Mouse (Mus musculus): ENCODE measurements around the gene Nmral1. TPM values are rescaled to one million over a fixed set of nuclear protein-coding genes. Genes with fewer than 3 reads are reported as not detected.

Nmral1 gene
- total and polyA plus RNA-seq, 3 experiments, result 54.6 to 60.4 TPM; not detected in 1

GRCm38 (mm10) chr16:4663806-4664205, 55.4 kb downstream of the Nmral1 start:
- H3K4me1 ChIP-seq (ENCODE audit: control insufficient read depth in 1 of 2, insufficient read depth in 2 of 2, low read length in 2 of 2), result no peaks in the 10 kb centered on the region
- peaks cover 0 to 6% of the 10 kb centered on the region in 2 experiments; a peak in 2 of 4 replicates for H3K36me3 ChIP-seq (ENCODE audit: control insufficient read depth in 1 of 2, insufficient read depth in 2 of 2, low read length in 2 of 2)
- no peak overlapping the region for H3K27ac ChIP-seq (ENCODE audit: control insufficient read depth, low read depth, low read length)
- TF ChIP-seq JUND (IDR thresholded peaks at IDR 0.05; ENCODE audit: low read depth, low read length) (no peak), MAZ (IDR thresholded peaks at IDR 0.05; ENCODE audit: low read depth, low read length) (no peak), BHLHE40 (IDR thresholded peaks at IDR 0.05; ENCODE audit: borderline replicate concordance, low read depth, low read length) (no peak), EP300 (IDR thresholded peaks at IDR 0.05; ENCODE audit: low read depth in 1 of 2, low read length in 2 of 2) (no peak), MEF2A (IDR thresholded peaks at IDR 0.05; ENCODE audit: extremely low read depth, insufficient replicate concordance, low read depth, low read length, poor library complexity, severe bottlenecking) (no peak), ZNF384 (IDR thresholded peaks at IDR 0.05; ENCODE audit: low read depth, low read length) (no peak), MAFK (IDR thresholded peaks at IDR 0.05; ENCODE audit: borderline replicate concordance, low read depth, low read length) (no peak), RAD21 (IDR thresholded peaks at IDR 0.05; ENCODE audit: low read depth, low read length) (no peak), GATA1 (IDR thresholded peaks at IDR 0.05; ENCODE audit: low read depth, low read length) (no peak), TCF12 (IDR thresholded peaks at IDR 0.05; ENCODE audit: low read depth, low read length) (no peak), POLR2AphosphoS5 (IDR thresholded peaks at IDR 0.05; ENCODE audit: borderline replicate concordance, low read depth, low read length) (no peak), ELF1 (IDR thresholded peaks at IDR 0.05; ENCODE audit: low read depth, low read length) (no peak), ZMIZ1 (IDR thresholded peaks at IDR 0.05; ENCODE audit: low read depth, low read length) (no peak), MYC (IDR thresholded peaks at IDR 0.05; ENCODE audit: low read depth, low read length) (no peak)
- H3K79me2 ChIP-seq (ENCODE audit: control insufficient read depth, insufficient read depth, low read length, poor library complexity), result no peaks in the 10 kb centered on the region
- no peaks in the 10 kb centered on the region for H3K27me3 ChIP-seq (ENCODE audit: control insufficient read depth in 1 of 2, insufficient read depth in 2 of 2, low read length in 2 of 2)
- no peaks in the 10 kb centered on the region for H3K9me3 ChIP-seq (replicated peaks; ENCODE audit: insufficient read depth, low read length)
- no peak overlapping the region for H3K9ac ChIP-seq (ENCODE audit: control insufficient read depth, low read depth, low read length, poor library complexity, severe bottlenecking)
- no peak overlapping the region for H3K4me3 ChIP-seq (ENCODE audit: control insufficient read depth in 1 of 2, insufficient read depth in 1 of 2, low read depth in 2 of 2, low read length in 2 of 2)
- DNase-seq (ENCODE audit: low read depth, low spot score), result no peak

GRCm38 (mm10) chr16:4661605-4662004, 57.6 kb downstream of the Nmral1 start:
- Histone ChIP-seq H3K27ac (ENCODE audit: control insufficient read depth, low read depth, low read length) (no peak overlapping the region), H3K9me3 (replicated peaks; ENCODE audit: insufficient read depth, low read length) (no peaks in the 10 kb centered on the region), H3K36me3 (ENCODE audit: control insufficient read depth in 1 of 2, insufficient read depth in 2 of 2, low read length in 2 of 2) (peaks cover 0 to 4% of the 10 kb centered on the region in 2 experiments; a peak in 2 of 4 replicates), H3K79me2 (ENCODE audit: control insufficient read depth, insufficient read depth, low read length, poor library complexity) (no peaks in the 10 kb centered on the region), H3K4me3 (ENCODE audit: control insufficient read depth in 1 of 2, insufficient read depth in 1 of 2, low read depth in 2 of 2, low read length in 2 of 2) (no peak overlapping the region), H3K9ac (ENCODE audit: control insufficient read depth, low read depth, low read length, poor library complexity, severe bottlenecking) (no peak overlapping the region), H3K4me1 (ENCODE audit: control insufficient read depth in 1 of 2, insufficient read depth in 2 of 2, low read length in 2 of 2) (no peaks in the 10 kb centered on the region), H3K27me3 (ENCODE audit: control insufficient read depth in 1 of 2, insufficient read depth in 2 of 2, low read length in 2 of 2) (no peaks in the 10 kb centered on the region)
- no peak for DNase-seq (ENCODE audit: low read depth, low spot score)
- TF ChIP-seq TCF12 (IDR thresholded peaks at IDR 0.05; ENCODE audit: low read depth, low read length) (no peak), CHD2 (IDR thresholded peaks at IDR 0.05; ENCODE audit: low read length) (no peak), ELF1 (IDR thresholded peaks at IDR 0.05; ENCODE audit: low read depth, low read length) (no peak), MEF2A (IDR thresholded peaks at IDR 0.05; ENCODE audit: extremely low read depth, insufficient replicate concordance, low read depth, low read length, poor library complexity, severe bottlenecking) (no peak), ZC3H11A (IDR thresholded peaks at IDR 0.05; ENCODE audit: low read depth, low read length) (no peak), ZKSCAN1 (IDR thresholded peaks at IDR 0.05; ENCODE audit: low read depth, low read length) (no peak), MYC (IDR thresholded peaks at IDR 0.05; ENCODE audit: low read depth, low read length) (no peak), SIN3A (IDR thresholded peaks at IDR 0.05; ENCODE audit: low read length) (no peak), POLR2AphosphoS5 (IDR thresholded peaks at IDR 0.05; ENCODE audit: borderline replicate concordance, low read depth, low read length) (no peak), TAL1 (IDR thresholded peaks at IDR 0.05; ENCODE audit: low read length) (no peak), SMC3 (IDR thresholded peaks at IDR 0.05; ENCODE audit: low read depth, low read length) (no peak), MAX (IDR thresholded peaks at IDR 0.05; ENCODE audit: low read length) (no peak)

Other genes with a start within 250 kb of the Nmral1 start
- 14.6 and 18.8 TPM in 2 replicates for gene Srl, start 177.5 kb downstream of the Nmral1 start, total RNA-seq (2012; rRNA removed)
- gene Srl, start 177.5 kb downstream of the Nmral1 start, polyA plus RNA-seq (2012; ENCODE audit: insufficient read depth in 1 of 2, insufficient read length in 2 of 2, low read depth in 1 of 2, low replicate concordance in 2 of 2, missing spikeins in 1 of 2), result 10 to 100 TPM in 1 of 2 experiments, not detected in 1; 15.3 TPM
- gene Tfap4, start 159.5 kb downstream of the Nmral1 start, total RNA-seq (2012; rRNA removed), result 26.2 and 26.3 TPM in 2 replicates
- gene Tfap4, start 159.5 kb downstream of the Nmral1 start, polyA plus RNA-seq (2012; ENCODE audit: insufficient read depth in 1 of 2, insufficient read length in 2 of 2, low read depth in 1 of 2, low replicate concordance in 2 of 2, missing spikeins in 1 of 2), result 100 to 1,000 TPM in 1 of 2 experiments, 10 to 100 TPM in 1; 40.3 to 217 TPM
- gene Glis2, start 124.6 kb downstream of the Nmral1 start, total RNA-seq (2012; rRNA removed), result 0.42 and 0.62 TPM in 2 replicates
- gene Glis2, start 124.6 kb downstream of the Nmral1 start, polyA plus RNA-seq (2012; ENCODE audit: insufficient read depth in 1 of 2, insufficient read length in 2 of 2, low read depth in 1 of 2, low replicate concordance in 2 of 2, missing spikeins in 1 of 2), result 1 to 10 TPM in 1 of 2 experiments, not detected in 1; 5.0 TPM
- gene Pam16, start 94.4 kb downstream of the Nmral1 start, total RNA-seq (2012; rRNA removed), result 115 and 121 TPM in 2 replicates
- 10 to 100 TPM in 1 of 2 experiments, not detected in 1; 13.6 TPM for gene Pam16, start 94.4 kb downstream of the Nmral1 start, polyA plus RNA-seq (2012; ENCODE audit: insufficient read depth in 1 of 2, insufficient read length in 2 of 2, low read depth in 1 of 2, low replicate concordance in 2 of 2, missing spikeins in 1 of 2)
- gene Vasn, start 79.4 kb downstream of the Nmral1 start, total RNA-seq (2012; rRNA removed), result 0.16 and 0.19 TPM in 2 replicates
- gene Vasn, start 79.4 kb downstream of the Nmral1 start, polyA plus RNA-seq (2012; ENCODE audit: insufficient read depth in 1 of 2, insufficient read length in 2 of 2, low read depth in 1 of 2, low replicate concordance in 2 of 2, missing spikeins in 1 of 2), result 1 to 10 TPM in 1 of 2 experiments, not detected in 1; 3.1 TPM
- gene Dnaja3, start 79.4 kb downstream of the Nmral1 start, total RNA-seq (2012; rRNA removed), result 90.7 and 94.3 TPM in 2 replicates
- 10 to 100 TPM in 1 of 2 experiments, not detected in 1; 91.8 TPM for gene Dnaja3, start 79.4 kb downstream of the Nmral1 start, polyA plus RNA-seq (2012; ENCODE audit: insufficient read depth in 1 of 2, insufficient read length in 2 of 2, low read depth in 1 of 2, low replicate concordance in 2 of 2, missing spikeins in 1 of 2)
- 9.8 and 11.5 TPM in 2 replicates for gene Coro7, start 39.6 kb downstream of the Nmral1 start, total RNA-seq (2012; rRNA removed)
- 10 to 100 TPM in 1 of 2 experiments, not detected in 1; 38.3 TPM for gene Coro7, start 39.6 kb downstream of the Nmral1 start, polyA plus RNA-seq (2012; ENCODE audit: insufficient read depth in 1 of 2, insufficient read length in 2 of 2, low read depth in 1 of 2, low replicate concordance in 2 of 2, missing spikeins in 1 of 2)
- 41.5 and 45.7 TPM in 2 replicates for gene Hmox2, start 7.0 kb upstream of the Nmral1 start, total RNA-seq (2012; rRNA removed)
- gene Hmox2, start 7.0 kb upstream of the Nmral1 start, polyA plus RNA-seq (2012; ENCODE audit: insufficient read depth in 1 of 2, insufficient read length in 2 of 2, low read depth in 1 of 2, low replicate concordance in 2 of 2, missing spikeins in 1 of 2), result 10 to 100 TPM in 1 of 2 experiments, not detected in 1; 75.0 TPM
- 18.9 and 24.8 TPM in 2 replicates for gene Cdip1, start 70.9 kb upstream of the Nmral1 start, total RNA-seq (2012; rRNA removed)
- 10 to 100 TPM; 32.8 to 97.8 TPM for gene Cdip1, start 70.9 kb upstream of the Nmral1 start, polyA plus RNA-seq (2012; ENCODE audit: insufficient read depth in 1 of 2, insufficient read length in 2 of 2, low read depth in 1 of 2, low replicate concordance in 2 of 2, missing spikeins in 1 of 2)
- gene 4930562C15Rik, start 116.1 kb upstream of the Nmral1 start, total RNA-seq (2012; rRNA removed), result 0.12 TPM in 1 of 2 replicates, not detected in the other
- gene 4930562C15Rik, start 116.1 kb upstream of the Nmral1 start, polyA plus RNA-seq (2012; ENCODE audit: insufficient read depth in 1 of 2, insufficient read length in 2 of 2, low read depth in 1 of 2, low replicate concordance in 2 of 2, missing spikeins in 1 of 2), result under 1 TPM in 1 of 2 experiments, not detected in 1; 0.21 TPM
- 2.8 and 4.3 TPM in 2 replicates for gene Ubald1, start 161.0 kb upstream of the Nmral1 start, total RNA-seq (2012; rRNA removed)
- gene Ubald1, start 161.0 kb upstream of the Nmral1 start, polyA plus RNA-seq (2012; ENCODE audit: insufficient read depth in 1 of 2, insufficient read length in 2 of 2, low read depth in 1 of 2, low replicate concordance in 2 of 2, missing spikeins in 1 of 2), result 10 to 100 TPM in 1 of 2 experiments, not detected in 1; 25.6 TPM
- 8.4 and 9.8 TPM in 2 replicates for gene Mgrn1, start 166.9 kb upstream of the Nmral1 start, total RNA-seq (2012; rRNA removed)
- 10 to 100 TPM in 1 of 2 experiments, not detected in 1; 25.0 TPM for gene Mgrn1, start 166.9 kb upstream of the Nmral1 start, polyA plus RNA-seq (2012; ENCODE audit: insufficient read depth in 1 of 2, insufficient read length in 2 of 2, low read depth in 1 of 2, low replicate concordance in 2 of 2, missing spikeins in 1 of 2)
- 34.2 and 41.1 TPM in 2 replicates for gene Nudt16l1, start 219.4 kb upstream of the Nmral1 start, total RNA-seq (2012; rRNA removed)
- gene Nudt16l1, start 219.4 kb upstream of the Nmral1 start, polyA plus RNA-seq (2012; ENCODE audit: insufficient read depth in 1 of 2, insufficient read length in 2 of 2, low read depth in 1 of 2, low replicate concordance in 2 of 2, missing spikeins in 1 of 2), result 10 to 100 TPM in 1 of 2 experiments, not detected in 1; 69.3 TPM
- gene Anks3, start 244.8 kb upstream of the Nmral1 start, total RNA-seq (2012; rRNA removed), result 19.9 and 27.1 TPM in 2 replicates
- gene Anks3, start 244.8 kb upstream of the Nmral1 start, polyA plus RNA-seq (2012; ENCODE audit: insufficient read depth in 1 of 2, insufficient read length in 2 of 2, low read depth in 1 of 2, low replicate concordance in 2 of 2, missing spikeins in 1 of 2), result 10 to 100 TPM in 1 of 2 experiments, not detected in 1; 33.9 TPM